In the genomic region with DNA sequence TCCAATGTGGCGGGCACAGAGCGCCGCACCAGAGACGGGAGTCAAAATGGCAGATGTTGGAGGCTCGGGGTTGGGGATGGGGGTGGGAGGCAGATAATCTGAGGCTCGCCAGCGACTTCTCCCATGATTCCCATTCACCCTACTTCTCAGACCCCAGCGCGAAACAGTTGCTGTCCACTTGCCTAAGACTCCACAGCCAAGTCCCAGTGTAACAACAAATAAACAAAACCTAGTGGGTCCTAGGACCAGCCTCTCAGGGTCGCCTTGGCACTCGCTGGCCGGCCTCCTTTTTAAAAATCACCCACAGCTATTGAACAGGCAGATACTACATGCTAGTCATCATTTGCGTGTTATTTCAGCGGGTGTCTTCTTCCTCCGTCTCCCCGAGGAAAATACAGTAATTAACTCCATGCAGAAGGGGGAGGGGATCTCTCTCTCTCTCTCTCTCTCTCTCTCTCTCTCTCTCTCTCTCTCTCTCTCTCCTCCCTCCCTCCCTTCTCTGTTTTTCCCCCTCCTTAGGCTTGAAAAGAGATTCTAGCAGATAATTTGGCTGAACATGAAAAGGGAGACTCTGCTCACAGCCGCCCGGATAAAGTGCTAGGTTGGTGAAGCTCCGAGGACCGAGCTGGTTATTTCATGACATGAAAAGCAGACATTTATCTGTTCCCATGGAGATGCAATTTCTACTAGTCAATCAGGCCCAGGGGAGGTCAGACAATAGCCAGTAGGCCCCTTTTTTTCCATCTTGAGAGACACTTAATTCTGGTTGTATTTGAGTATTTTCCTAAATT, we compare ENCODE assay signal across 8 mouse cellular contexts.
A peak's percentile ranks its signal among the peaks of the same experiment; 100 is the strongest.
DNase-seq lines count a peak whose midpoint lies in the region; ATAC-seq and TF ChIP-seq lines count a peak whose summit lies in the region.

No protein-coding gene starts in this region.

- 0 out of 2 replicates have a peak, but pooled peaks cover 3% of the 10 kb centered on the region for H3K4me1 ChIP-seq in kidney, adult 2 months (ENCODE audit: control insufficient read depth, insufficient read depth, low read length)
- H3K4me1 ChIP-seq in forebrain, embryonic 15.5 days: peaks cover 54% of the 10 kb centered on the region
- peaks cover 54% of the 10 kb centered on the region for H3K4me1 ChIP-seq in limb, embryonic 13.5 days

- H3K4me3 ChIP-seq in kidney, adult 2 months (ENCODE audit: insufficient read depth, low read depth, low read length): peak overlapping the region; percentile 30
- peak overlapping the region; percentile 36 for H3K4me3 ChIP-seq in forebrain, embryonic 15.5 days
- peak overlapping the region; percentile 42 for H3K4me3 ChIP-seq in limb, embryonic 13.5 days

- H3K9ac ChIP-seq in forebrain, embryonic 15.5 days (replicated peaks): peak overlapping the region; percentile 41
- H3K9ac ChIP-seq in limb, embryonic 13.5 days: peak overlapping the region; percentile 25; the same call in 1 of the 2 replicates

- no peak for DNase-seq in kidney, adult 2 months
- no peak for DNase-seq in kidney, postnatal 10 days
- DNase-seq in Muller cell, postnatal 12 days (ENCODE audit: inconsistent ontology term): peak; percentile 57
- DNase-seq in neural tube, embryonic 10.5 days (ENCODE audit: extremely low spot score, low spot score): peak; percentile 64
- no peak for DNase-seq in ovary, postnatal 36 days (ENCODE audit: low spot score)
- DNase-seq in testis, postnatal 14 days (ENCODE audit: low spot score): no peak

- no peaks in the 10 kb centered on the region for H3K9me3 ChIP-seq in forebrain, embryonic 15.5 days
- 0 out of 2 replicates have a peak, but pooled peaks cover 5% of the 10 kb centered on the region for H3K9me3 ChIP-seq in limb, embryonic 13.5 days

- no peak for TF ChIP-seq CTCF in kidney, adult 2 months (conservative IDR thresholded peaks at IDR 0.05; ENCODE audit: insufficient read depth, insufficient read length, low read depth, low read length)

- H3K4me2 ChIP-seq in forebrain, embryonic 15.5 days (replicated peaks): peak overlapping the region; percentile 52
- H3K4me2 ChIP-seq in limb, embryonic 13.5 days (replicated peaks): peak overlapping the region; percentile 72

- TF ChIP-seq POLR2A in kidney, adult 2 months (IDR thresholded peaks at IDR 0.05; ENCODE audit: low read depth, low read length): no peak

- 20% methylated on average over 20 of the region's 20 CpGs for WGBS in kidney, adult 2 months
- 2% methylated on average over 20 of the region's 20 CpGs for WGBS in forebrain, embryonic 15.5 days
- 2% methylated on average over 20 of the region's 20 CpGs for WGBS in limb, embryonic 13.5 days

- ATAC-seq in forebrain, embryonic 15.5 days (replicated peaks): no peak
- ATAC-seq in limb, embryonic 13.5 days (ENCODE audit: low FRiP score, low read depth): no peak

- H3K27me3 ChIP-seq in kidney, adult 2 months (replicated peaks; ENCODE audit: control insufficient read depth, insufficient read depth, low read length): no peaks in the 10 kb centered on the region
- H3K27me3 ChIP-seq in forebrain, embryonic 15.5 days: no peaks in the 10 kb centered on the region
- 0 out of 2 replicates have a peak, but pooled peaks cover 8% of the 10 kb centered on the region for H3K27me3 ChIP-seq in limb, embryonic 13.5 days

- H3K36me3 ChIP-seq in kidney, adult 2 months (ENCODE audit: control insufficient read depth, insufficient read depth, low read length): no peaks in the 10 kb centered on the region
- no peaks in the 10 kb centered on the region for H3K36me3 ChIP-seq in forebrain, embryonic 15.5 days
- no peaks in the 10 kb centered on the region for H3K36me3 ChIP-seq in limb, embryonic 13.5 days

- no peak overlapping the region for H3K27ac ChIP-seq in kidney, adult 2 months (ENCODE audit: insufficient read depth, low read depth, low read length)
- H3K27ac ChIP-seq in forebrain, embryonic 15.5 days (replicated peaks): peak overlapping the region; percentile 87
- peak overlapping the region; percentile 48; the same call in 1 of the 2 replicates for H3K27ac ChIP-seq in limb, embryonic 13.5 days

Comparison
In these comparisons a context has a peak if more than half of its experiments do, and no peak if none do; other contexts are left out.
1. DNase-seq: peak in Muller cell, postnatal 12 days (single experiment) and neural tube, embryonic 10.5 days (single experiment); none in kidney, adult 2 months (single experiment), kidney, postnatal 10 days (single experiment), ovary, postnatal 36 days (single experiment) and testis, postnatal 14 days (single experiment).
2. Peak in every context shown above with its lines, with median percentiles within 50 percentile points of each other: H3K4me3 ChIP-seq.